Mouse (Mus musculus) erythroid progenitor cell, adult 5-6 weeks (primary cell): ENCODE data around the gene Entpd3. TPM values are rescaled to one million over a fixed set of nuclear protein-coding genes. Genes with fewer than 3 reads are reported as not detected.
"Not testable (repeated sequence)": the region's sequence is repeated elsewhere in the genome, so short reads cannot be mapped to it uniquely, and the experiment has no call there.

Source experiments
- ATAC-seq: replicated peaks from 2 replicates; pipeline ENCODE4 v1.8.0; 2016; ENCODE audit warnings: moderate number of reproducible peaks, mild to moderate bottlenecking, moderate TSS enrichment, inconsistent platforms; ENCODE audit not compliant: poor library complexity, low FRiP score, severe bottlenecking
- total RNA-seq, 2 experiments: library from RNA; stranded (forward) in 1 of 2; stranded (reverse) in 1 of 2; fragments of 150-400 nt in 1 of 2; fragments of 186-747, 209-891 nt in 1 of 2; gene quantifications; 2 replicates each; pipeline versions ENCODE4 v1.2.3 to v1.2.4; 2015 to 2017; ENCODE audit warnings: low replicate concordance in 2 of 2

The Entpd3 gene
- total RNA-seq, 2 experiments from 2014 or later, result 0.42 TPM; not detected in 1

- no peak for ATAC-seq
Observed at GRCm38 (mm10) chr9:120532062-120532461, 7.6 kb upstream of the Entpd3 start.

- no peak for ATAC-seq
Observed at GRCm38 (mm10) chr9:120532691-120533090, 6.9 kb upstream of the Entpd3 start.

- not testable (repeated sequence) for ATAC-seq
Observed at GRCm38 (mm10) chr9:120533446-120533950, 6.1 kb upstream of the Entpd3 start.

- no peak for ATAC-seq
Observed at GRCm38 (mm10) chr9:120541411-120541810, 1.8 kb downstream of the Entpd3 start.

GRCm38 (mm10) chr9:120542241-120542640 lies 2.6 kb downstream of the Entpd3 start:
- ATAC-seq, result no peak

- no peak for ATAC-seq
Observed at GRCm38 (mm10) chr9:120545994-120546393, 6.4 kb downstream of the Entpd3 start.

- no peak for ATAC-seq
Observed at GRCm38 (mm10) chr9:120546482-120546881, 6.9 kb downstream of the Entpd3 start.

GRCm38 (mm10) chr9:120547026-120547668 lies 7.5 kb downstream of the Entpd3 start:
- no peak for ATAC-seq

- no peak for ATAC-seq
Observed at GRCm38 (mm10) chr9:120550778-120551177, 11.2 kb downstream of the Entpd3 start.

- ATAC-seq, result no peak
Observed at GRCm38 (mm10) chr9:120563590-120563989, 24.0 kb downstream of the Entpd3 start.

GRCm38 (mm10) chr9:120564247-120564646 lies 24.6 kb downstream of the Entpd3 start:
- no peak for ATAC-seq

GRCm38 (mm10) chr9:120566384-120566783 lies 26.8 kb downstream of the Entpd3 start:
- no peak for ATAC-seq

- ATAC-seq, result peak; percentile 75
Observed at GRCm38 (mm10) chr9:120568917-120569316, 29.3 kb downstream of the Entpd3 start.

GRCm38 (mm10) chr9:120569721-120570333 lies 30.2 kb downstream of the Entpd3 start:
- no peak for ATAC-seq

GRCm38 (mm10) chr9:120570334-120570725 lies 30.7 kb downstream of the Entpd3 start:
- no peak for ATAC-seq

- ATAC-seq, result peak; percentile 90
Observed at GRCm38 (mm10) chr9:120570741-120571592, 31.3 kb downstream of the Entpd3 start, which contains the start of gene Rpl14. TSS of gene Rpl14 (plus strand) at chr9:120571444.

- ATAC-seq, result peak; percentile 30
Observed at GRCm38 (mm10) chr9:120571593-120572385, 32.2 kb downstream of the Entpd3 start.

- ATAC-seq, result no peak
Observed at GRCm38 (mm10) chr9:120575748-120576661, 36.4 kb downstream of the Entpd3 start.

GRCm38 (mm10) chr9:120576662-120577013 lies 37.0 kb downstream of the Entpd3 start:
- ATAC-seq, result peak; percentile 7; the same call in 1 of the 2 replicates
